Mouse (Mus musculus) gastrocnemius, adult 18-20 months (tissue): ENCODE results near the gene Ppp2r5c. TPM values are rescaled to one million over a fixed set of nuclear protein-coding genes. Genes with fewer than 3 reads are reported as not detected.

Experiments used
- DNase-seq: peaks from one replicate; pipeline ENCODE4 v3.0.0; 2021; ENCODE audit warnings: low spot score
- total RNA-seq, 2 experiments: library from RNA; stranded (reverse); gene quantifications; 2 replicates each; pipeline ENCODE4 v1.2.3; 2021

Ppp2r5c gene
- total RNA-seq, 2 experiments from 2014 or later: 66.5 to 75.7 TPM

GRCm38 (mm10) chr12:110553362-110553761 lies 106.4 kb downstream of the Ppp2r5c start:
- DNase-seq: no peak

- no peak for DNase-seq
Observed at GRCm38 (mm10) chr12:110555536-110556240, 108.8 kb downstream of the Ppp2r5c start.

- peak; percentile 45 for DNase-seq
Observed at GRCm38 (mm10) chr12:110556861-110557628, 110.1 kb downstream of the Ppp2r5c start.

DNA sequence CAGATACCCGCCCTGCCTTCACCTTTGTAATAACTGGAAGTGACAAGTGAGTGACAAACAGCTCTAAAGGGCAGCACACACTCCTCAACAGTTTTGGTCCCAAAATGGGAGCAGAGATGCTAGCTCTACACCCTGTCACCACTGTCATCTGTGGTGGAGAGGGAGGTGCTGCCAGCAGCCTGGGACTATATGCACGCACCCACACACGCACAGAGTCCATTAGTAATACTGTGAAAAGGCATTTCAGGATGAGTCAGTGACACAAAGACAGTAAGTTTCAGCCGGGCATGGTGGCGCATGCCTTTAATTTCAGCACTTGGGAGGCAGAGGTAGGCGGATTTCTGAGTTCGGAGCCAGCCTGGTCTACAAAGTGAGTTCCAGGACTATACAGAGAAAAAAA lies 111.3 kb downstream of the Ppp2r5c start:
- no peak for DNase-seq

DNA sequence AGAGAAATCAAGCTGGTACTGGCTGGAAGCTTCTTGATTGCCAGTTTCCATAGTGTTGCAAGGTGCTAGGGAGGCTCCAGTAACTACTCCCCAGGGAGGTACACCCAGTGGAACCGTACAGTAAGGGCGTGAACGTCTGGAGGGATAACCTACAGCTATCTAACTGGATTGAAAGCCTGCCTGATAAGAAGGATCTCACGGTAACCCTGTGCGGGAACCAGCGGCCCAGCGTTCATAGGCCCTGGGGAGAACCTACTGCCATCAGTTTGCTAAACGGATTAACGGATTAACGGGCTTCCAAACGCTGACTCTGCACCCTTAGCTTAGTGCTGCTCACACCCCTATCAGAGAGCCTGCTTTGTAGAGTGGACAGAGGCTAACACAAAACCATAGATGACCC lies 116.5 kb downstream of the Ppp2r5c start:
- DNase-seq: no peak

DNA sequence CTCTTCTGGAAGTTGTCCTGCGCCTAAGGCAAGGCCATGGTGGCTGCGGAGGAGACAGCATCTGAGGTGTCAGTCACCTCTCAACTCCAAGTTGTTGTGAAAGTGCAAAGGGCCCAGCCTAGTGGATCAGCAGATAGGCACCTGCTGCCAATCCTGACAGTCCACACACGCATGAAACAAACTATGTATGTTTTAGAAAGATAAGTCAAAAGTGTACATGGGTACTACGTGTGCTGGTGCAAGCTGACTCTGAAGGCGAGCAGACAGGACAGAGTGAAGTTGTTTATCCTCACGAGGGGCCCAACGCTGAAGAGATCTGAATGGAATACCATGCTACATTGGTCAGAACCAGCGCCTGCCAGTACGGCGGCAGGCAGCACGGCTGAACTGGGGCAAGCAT lies 117.9 kb downstream of the Ppp2r5c start:
- DNase-seq: no peak

DNA sequence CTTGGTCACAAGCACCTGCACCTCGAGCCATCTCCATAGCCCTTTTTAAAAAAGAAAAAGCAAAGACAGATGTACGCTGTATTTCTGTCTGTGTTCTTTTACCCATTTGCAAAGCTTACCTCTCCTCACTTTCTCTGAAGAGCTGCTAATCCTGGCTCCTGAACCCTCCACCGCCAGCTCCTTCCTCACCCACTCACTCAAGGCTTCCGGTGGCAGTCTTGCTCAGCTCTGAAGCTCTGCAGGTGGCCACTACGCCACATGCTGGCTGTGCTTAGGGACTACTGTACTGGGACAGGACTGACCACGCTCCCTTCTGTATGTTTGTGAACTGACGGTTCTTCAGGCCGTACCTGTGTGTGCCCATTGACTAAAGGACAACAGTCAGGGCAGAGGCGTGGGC lies 119.4 kb downstream of the Ppp2r5c start:
- no peak for DNase-seq

GRCm38 (mm10) chr12:110571050-110571449 lies 124.1 kb downstream of the Ppp2r5c start:
- peak; percentile 17 for DNase-seq

- no peak for DNase-seq
Observed at GRCm38 (mm10) chr12:110572351-110572750, 125.4 kb downstream of the Ppp2r5c start.

- DNase-seq: no peak
Observed at GRCm38 (mm10) chr12:110573635-110574034, 126.7 kb downstream of the Ppp2r5c start.

- DNase-seq: no peak
Observed at GRCm38 (mm10) chr12:110575926-110576325, 129.0 kb downstream of the Ppp2r5c start.

DNA sequence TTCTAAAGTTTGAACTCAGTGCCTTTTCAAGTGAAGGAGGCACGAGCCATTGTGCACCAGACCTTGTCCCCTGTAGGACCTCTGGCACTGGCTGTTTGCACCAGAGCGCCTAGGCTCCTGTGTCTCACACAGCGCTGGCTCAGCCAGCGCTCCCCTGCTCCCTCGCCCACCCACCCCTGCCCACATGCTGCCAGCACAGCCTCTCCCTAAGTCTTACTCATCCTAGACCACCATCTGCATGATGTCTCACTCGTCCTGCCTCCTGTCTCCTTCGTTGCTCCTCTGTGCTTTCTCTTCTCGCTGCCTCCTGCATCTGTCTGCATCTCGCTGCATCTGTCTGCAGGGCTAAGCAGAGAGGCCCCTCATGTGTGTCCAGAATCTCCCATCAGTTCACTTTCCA lies 131.4 kb downstream of the Ppp2r5c start:
- DNase-seq: no peak

- DNase-seq: no peak
Observed at GRCm38 (mm10) chr12:110588622-110589021, 141.7 kb downstream of the Ppp2r5c start.

DNA sequence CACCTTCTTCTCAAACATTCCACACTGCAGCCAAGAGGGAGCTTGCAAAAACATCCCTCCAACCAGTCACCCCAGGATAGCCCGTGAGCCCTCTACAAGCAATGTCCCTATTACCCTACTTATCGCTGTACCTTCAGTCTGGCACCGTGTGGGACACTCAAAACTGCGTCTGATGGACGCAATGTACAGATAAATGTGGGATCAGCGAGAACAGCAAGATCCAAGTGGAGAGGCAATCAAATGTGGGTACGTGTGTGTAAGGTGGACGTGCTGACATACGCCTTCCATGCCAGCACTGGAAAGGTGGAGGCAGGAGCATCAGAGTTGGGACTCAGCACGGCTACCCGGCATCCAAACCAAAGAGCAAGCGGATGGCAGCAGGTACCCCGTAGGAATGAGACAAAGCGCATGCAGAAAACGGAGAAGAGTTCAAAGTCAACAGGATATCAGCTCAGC lies 143.9 kb downstream of the Ppp2r5c start:
- no peak for DNase-seq

DNA sequence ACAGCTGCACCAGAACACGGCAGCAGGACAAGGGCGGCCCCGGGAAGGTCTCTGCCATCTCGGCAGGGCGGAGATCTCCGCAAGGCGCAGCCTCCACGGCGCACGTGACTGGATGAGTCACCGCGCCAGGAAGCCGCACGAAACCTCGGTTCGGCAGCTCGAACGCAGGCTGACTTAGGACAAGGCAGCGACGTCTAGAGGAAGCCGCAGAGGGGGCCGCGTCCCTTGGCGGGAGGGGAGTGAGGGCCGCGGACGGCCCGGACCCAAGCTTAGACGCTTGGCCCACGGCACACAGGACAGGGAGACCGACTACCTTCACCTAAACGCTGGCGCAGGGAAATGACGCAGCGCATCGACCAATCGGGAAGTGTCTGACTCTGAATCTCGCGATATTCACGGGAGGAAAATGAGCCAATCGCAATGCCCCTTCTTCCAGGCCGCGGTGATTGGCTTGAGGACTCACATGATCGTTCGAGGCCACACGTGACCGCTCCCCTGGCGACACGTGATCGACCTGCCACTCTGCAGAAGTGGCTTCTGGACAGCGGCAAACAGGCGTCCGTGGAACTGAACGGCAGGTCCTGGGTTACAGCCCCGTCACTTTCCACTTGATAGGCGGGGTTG lies 144.5 kb downstream of the Ppp2r5c start:
- DNase-seq: peak; percentile 99

- peak; percentile 66 for DNase-seq
Observed at GRCm38 (mm10) chr12:110598527-110598926, 151.6 kb downstream of the Ppp2r5c start.

DNA sequence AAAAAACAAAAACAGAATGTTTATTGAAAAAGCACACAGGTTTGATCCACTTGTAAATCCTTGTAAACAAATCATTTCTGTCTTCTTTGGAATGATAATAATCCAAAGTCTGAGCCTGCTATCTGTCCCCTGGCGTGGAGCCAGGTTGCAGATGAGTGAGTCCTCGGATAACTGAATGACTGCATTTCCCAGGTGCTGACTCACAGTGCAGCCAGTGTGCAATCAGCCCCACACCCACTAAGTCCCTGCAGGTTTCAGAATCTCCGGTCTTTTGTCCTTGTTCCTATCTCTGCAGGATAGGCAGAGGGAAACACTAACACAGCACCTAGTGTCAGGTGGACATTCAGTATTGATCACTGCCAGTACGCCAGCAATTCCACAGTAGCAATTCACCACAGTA lies 152.9 kb downstream of the Ppp2r5c start:
- no peak for DNase-seq

GRCm38 (mm10) chr12:110600225-110600991 lies 153.5 kb downstream of the Ppp2r5c start:
- no peak for DNase-seq

DNA sequence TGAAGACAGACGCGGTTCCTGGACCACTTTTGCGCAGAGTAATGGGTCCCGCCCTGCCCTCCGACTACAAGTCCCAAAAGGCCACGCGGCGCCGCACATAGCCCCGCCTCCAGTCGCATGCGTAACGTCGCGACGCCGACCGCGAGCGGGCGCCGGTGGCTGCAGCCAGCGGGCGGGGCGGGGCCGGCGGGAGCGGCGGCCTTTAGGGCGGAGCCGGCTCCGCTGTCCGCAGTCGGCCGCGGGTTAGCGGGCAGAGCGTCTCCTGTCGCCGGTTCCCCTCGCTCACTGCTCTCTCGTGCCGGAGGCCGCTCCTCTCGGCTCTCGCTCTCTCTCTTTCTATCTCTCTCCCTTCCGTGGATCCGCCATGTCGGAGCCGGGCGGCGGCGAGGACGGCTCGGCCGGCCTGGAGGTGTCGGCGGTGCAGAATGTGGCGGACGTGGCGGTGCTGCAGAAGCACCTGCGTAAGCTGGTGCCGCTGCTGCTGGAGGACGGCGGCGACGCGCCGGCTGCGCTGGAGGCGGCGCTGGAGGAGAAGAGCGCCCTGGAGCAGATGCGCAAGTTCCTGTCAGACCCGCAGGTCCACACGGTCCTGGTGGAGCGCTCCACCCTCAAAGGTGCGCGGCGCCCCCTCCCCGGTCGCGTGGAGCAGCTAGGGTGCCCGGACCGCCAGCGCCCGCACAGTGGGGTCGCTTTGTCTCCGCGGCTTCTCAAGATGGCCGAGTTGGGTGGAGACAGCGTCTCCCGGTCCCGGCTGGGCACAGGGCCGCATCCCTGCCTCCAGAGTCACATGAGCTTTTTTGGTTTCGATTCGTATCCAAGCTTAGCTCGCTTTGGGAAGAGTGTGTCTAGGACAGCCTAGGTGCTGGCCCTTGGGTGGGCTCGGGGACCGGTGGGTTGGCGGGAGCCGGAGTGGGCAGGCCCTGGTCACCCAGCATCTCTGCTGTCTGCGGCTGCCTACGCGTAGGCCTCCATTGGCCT lies 154.6 kb downstream of the Ppp2r5c start, which contains the start of gene Dync1h1:
TSS of gene Dync1h1 (plus strand) at position 212 of the 978 bp plus-strand sequence.
- peak; percentile 94 for DNase-seq

DNA sequence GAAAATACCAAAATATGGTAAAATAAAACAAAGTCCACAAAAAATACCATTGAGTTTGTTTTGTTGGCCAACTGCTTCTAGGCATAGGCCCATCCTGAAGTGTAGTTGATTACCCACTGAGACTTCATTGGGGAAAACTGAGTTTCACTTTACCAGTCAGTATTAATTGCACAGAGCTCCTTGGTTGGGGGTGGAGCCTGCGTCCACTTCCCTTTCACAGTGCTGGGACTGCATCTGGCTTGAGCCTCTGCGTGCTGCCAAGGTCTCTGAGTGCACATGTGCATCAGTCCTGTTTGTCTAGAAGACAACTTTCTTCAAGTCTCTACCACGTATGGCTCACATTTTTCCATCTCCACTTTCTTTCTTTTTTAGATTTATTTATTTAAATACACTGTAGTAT lies 159.2 kb downstream of the Ppp2r5c start:
- no peak for DNase-seq
